Mouse (Mus musculus): ENCODE data around the gene Ccdc82.

The Ccdc82 gene

GRCm38 (mm10) chr9:13246815-13247638, at the start of gene Ccdc82:
TSS of gene Ccdc82 (plus strand) at chr9:13246955.
- peak; percentile 96 for DNase-seq

GRCm38 (mm10) chr9:13200079-13200478, 46.7 kb upstream of the Ccdc82 start:
- no peak for DNase-seq

GRCm38 (mm10) chr9:13203109-13203508, 43.6 kb upstream of the Ccdc82 start:
- no peak for DNase-seq

GRCm38 (mm10) chr9:13203681-13204080, 43.1 kb upstream of the Ccdc82 start:
- DNase-seq = no peak

GRCm38 (mm10) chr9:13206369-13206768, 40.4 kb upstream of the Ccdc82 start:
- no peak for DNase-seq

- DNase-seq = no peak
These were observed 20.9 kb upstream of the Ccdc82 start for GRCm38 (mm10) chr9:13225872-13226271.

GRCm38 (mm10) chr9:13230553-13230952, 16.2 kb upstream of the Ccdc82 start:
- no peak for DNase-seq

GRCm38 (mm10) chr9:13231545-13232216, 15.1 kb upstream of the Ccdc82 start:
- DNase-seq = peak; percentile 44

GRCm38 (mm10) chr9:13242321-13242720, 4.4 kb upstream of the Ccdc82 start:
- peak; percentile 17 for DNase-seq

- DNase-seq = peak; percentile 41
These were observed 1.3 kb upstream of the Ccdc82 start, which contains the start of gene Jrkl for GRCm38 (mm10) chr9:13245481-13245880. TSS of gene Jrkl (minus strand) at chr9:13245829.

- no peak for DNase-seq
These were observed 1.3 kb downstream of the Ccdc82 start for GRCm38 (mm10) chr9:13248104-13248503.

- no peak for DNase-seq
These were observed 4.5 kb downstream of the Ccdc82 start for GRCm38 (mm10) chr9:13251251-13251650.

- DNase-seq = no peak
These were observed 10.0 kb downstream of the Ccdc82 start for GRCm38 (mm10) chr9:13256726-13257125.

GRCm38 (mm10) chr9:13258173-13258572, 11.4 kb downstream of the Ccdc82 start:
- no peak for DNase-seq

- no peak for DNase-seq
These were observed 14.2 kb downstream of the Ccdc82 start for GRCm38 (mm10) chr9:13260980-13261379.

GRCm38 (mm10) chr9:13273219-13273618, 26.5 kb downstream of the Ccdc82 start:
- no peak for DNase-seq

- no peak for DNase-seq
These were observed 40.7 kb downstream of the Ccdc82 start for GRCm38 (mm10) chr9:13287482-13287881.

- peak; percentile 95 for DNase-seq
These were observed 49.7 kb downstream of the Ccdc82 start for GRCm38 (mm10) chr9:13296274-13297121.

- DNase-seq = no peak
These were observed 50.4 kb downstream of the Ccdc82 start for GRCm38 (mm10) chr9:13297122-13297667.

GRCm38 (mm10) chr9:13297668-13298512, 51.1 kb downstream of the Ccdc82 start, which contains the start of gene Maml2:
TSS of gene Maml2 (plus strand) at chr9:13297957.
- DNase-seq = peak; percentile 85

GRCm38 (mm10) chr9:13298513-13298878, 51.7 kb downstream of the Ccdc82 start:
- no peak for DNase-seq

GRCm38 (mm10) chr9:13299190-13299589, 52.4 kb downstream of the Ccdc82 start:
- DNase-seq = peak; percentile 27

Data from lung, postnatal 10 days (tissue).